Mouse (Mus musculus): Measurements from ENCODE around the gene Mgat4e.

Gene Mgat4e

GRCm38 (mm10) chr1:134513312-134513860 lies 36.1 kb downstream of the Mgat4e start:
- no peak for DNase-seq (ENCODE audit: low read depth)

DNA sequence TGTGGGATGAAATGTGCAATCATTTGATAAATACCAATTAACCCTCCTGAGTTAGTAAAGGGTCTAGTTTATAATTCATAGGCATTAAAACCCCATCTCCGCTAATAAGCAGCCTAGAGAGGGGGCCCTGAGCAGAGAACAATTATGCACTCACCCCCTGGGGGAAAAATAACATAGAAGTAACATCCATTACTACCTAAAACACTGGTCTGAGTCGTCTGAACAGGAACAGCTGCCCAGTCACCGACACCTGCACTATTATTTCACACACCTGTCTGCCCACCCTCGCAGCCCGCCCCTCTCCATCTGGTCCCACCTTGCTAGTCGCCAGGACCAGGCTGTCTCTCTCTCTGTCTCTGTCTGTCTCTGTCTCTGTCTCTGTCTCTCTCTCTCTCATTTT lies 36.9 kb downstream of the Mgat4e start:
- no peak for DNase-seq (ENCODE audit: low read depth)

DNA sequence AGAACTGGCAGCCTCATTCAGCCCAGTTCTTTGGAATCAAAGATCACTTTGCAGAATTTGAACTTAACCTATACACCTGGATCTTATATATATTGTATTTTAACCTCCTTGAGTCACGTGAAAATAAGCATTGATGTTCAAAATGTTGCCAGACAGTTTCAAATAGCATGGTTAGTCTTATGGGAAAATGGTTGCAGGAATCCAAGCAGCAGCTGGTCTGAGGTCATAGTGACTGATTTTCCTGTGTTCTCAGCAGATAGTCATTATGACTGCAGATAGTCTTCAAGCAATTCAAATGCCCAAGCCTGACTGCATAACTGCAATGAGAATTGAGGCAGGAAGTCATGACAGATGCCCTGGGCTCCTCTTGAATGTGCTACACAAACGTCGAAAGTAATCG lies 37.3 kb downstream of the Mgat4e start:
- DNase-seq (ENCODE audit: low read depth) = no peak

- DNase-seq (ENCODE audit: low read depth) = no peak
These were observed 39.5 kb downstream of the Mgat4e start for GRCm38 (mm10) chr1:134510018-134510417.

- no peak for DNase-seq (ENCODE audit: low read depth)
These were observed 43.3 kb downstream of the Mgat4e start for GRCm38 (mm10) chr1:134506201-134506600.

DNA sequence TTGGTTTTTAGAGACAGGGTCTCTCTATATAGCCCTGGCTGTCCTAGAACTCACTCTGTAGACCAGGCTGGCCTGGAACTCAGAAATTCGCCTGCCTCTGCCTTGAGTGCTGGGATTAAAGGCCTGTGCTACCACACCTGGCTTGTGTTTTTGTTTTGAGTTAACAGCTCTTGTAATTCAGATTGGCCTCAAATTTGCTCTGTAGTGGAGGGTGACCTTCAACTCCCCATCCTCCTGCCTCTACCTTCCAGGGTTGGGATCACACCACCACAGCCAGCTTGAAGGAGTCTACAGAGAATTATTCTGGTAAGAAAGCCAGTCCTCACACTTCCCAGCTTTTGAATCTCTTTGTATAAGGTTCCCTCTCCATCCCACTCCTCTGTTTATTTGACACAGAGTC lies 48.6 kb downstream of the Mgat4e start:
- no peak for DNase-seq (ENCODE audit: low read depth)

DNA sequence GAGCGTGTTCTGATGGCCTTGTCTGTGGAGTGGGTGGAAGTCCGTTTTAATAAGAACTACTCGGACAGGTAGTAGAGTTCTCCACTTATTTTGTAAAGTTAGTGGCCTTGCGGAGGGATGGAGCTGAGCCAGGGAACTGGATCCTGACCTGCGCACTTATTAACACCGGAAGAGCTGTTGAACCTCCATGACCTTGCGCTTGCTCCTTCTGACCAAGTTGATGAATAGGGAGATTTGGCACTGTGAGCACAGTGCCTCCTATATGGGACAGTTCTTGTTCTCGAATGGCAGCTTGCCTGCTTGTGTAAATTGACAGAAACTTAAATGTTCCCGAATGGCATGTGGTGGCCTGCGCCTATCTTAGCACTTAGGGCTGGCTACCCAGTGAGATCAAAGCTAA lies 53.5 kb downstream of the Mgat4e start:
- DNase-seq (ENCODE audit: low read depth) = no peak

DNA sequence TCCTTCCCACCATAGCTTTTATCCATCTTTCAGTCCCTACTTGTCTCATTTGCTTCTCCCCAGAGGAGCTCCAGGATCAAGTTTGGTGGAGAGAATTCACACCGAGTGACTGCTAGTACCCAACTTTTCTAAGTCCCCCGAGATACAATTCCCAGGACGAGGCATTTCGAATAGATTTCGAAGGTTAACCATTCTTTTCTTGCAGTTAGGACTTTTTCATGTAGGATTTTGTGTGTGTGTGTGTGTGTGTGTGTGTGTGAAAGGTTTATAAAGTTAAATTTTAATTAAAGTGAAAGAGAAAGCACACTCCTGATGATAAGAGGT lies 54.3 kb downstream of the Mgat4e start:
- DNase-seq (ENCODE audit: low read depth) = no peak

GRCm38 (mm10) chr1:134494428-134495215 lies 54.9 kb downstream of the Mgat4e start, which contains the start of gene Rabif:
Gene Rabif (plus strand): TSS chr1:134494648.
- DNase-seq (ENCODE audit: low read depth) = peak; percentile 94

- DNase-seq (ENCODE audit: low read depth) = peak; percentile 11
These were observed 55.5 kb downstream of the Mgat4e start for GRCm38 (mm10) chr1:134493956-134494355.

GRCm38 (mm10) chr1:134493496-134493895 lies 56.0 kb downstream of the Mgat4e start:
- DNase-seq (ENCODE audit: low read depth) = peak; percentile 13

GRCm38 (mm10) chr1:134492276-134492675 lies 57.2 kb downstream of the Mgat4e start:
- no peak for DNase-seq (ENCODE audit: low read depth)
